Mouse (Mus musculus) lung, postnatal 4 days (tissue): ENCODE data around the gene Cbfa2t3.

Experiments
- DNase-seq, 2 experiments: peaks; one replicate each; pipeline ENCODE4 v3.0.0; 2021

The Cbfa2t3 gene

DNA sequence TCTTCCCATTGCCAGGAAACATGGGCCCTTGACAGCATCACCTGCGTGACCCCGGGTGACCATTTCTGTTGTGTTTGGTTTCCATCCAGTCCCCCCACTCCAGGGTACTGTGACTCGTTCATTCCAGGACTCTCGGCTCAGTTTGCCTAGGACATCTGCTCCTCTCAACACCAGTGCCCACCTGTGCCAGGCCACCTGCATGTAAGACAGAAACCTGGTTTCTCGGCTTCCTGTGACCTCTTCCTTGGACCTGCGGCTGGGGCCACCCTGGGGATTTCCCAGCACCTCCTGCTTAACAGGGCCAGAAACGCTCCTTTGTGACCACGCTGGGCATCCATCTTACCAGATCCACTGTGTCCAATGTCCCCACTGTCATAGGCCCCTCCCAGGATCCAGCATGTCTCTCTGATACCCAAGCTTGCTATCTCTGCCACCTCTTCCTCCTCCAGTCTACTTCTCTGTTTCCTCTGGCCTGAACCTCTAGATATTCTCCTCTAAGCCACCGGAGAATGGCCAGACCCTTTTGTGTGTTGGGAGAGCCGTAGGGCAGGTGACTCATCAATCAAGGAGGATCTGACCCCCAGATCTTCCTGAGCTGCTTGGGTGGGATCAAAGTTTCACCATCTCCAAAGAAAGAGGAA lies 19.1 kb upstream of the Cbfa2t3 start:
- no peak for DNase-seq

GRCm38 (mm10) chr8:122716566-122716965 lies 17.7 kb upstream of the Cbfa2t3 start:
- peak; percentile 55 to 80 for DNase-seq

DNA sequence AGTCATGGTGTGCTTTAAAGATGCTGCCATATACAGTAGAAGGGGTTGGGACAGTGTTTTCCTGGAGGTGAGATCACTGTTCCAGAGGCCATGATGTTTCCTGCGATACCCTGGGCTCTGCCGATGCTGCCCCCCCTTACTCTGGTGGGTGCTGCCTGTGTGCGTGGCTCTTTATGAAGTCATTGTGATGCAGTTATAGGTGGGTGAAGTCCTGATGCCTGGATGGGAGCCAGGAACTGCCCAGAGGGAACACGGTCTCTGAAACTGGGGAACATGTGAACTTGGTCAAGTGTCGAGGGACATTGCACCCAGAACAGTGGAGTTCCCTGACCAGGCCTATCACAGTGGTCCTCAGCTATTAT lies 14.2 kb upstream of the Cbfa2t3 start:
- no peak for DNase-seq

DNA sequence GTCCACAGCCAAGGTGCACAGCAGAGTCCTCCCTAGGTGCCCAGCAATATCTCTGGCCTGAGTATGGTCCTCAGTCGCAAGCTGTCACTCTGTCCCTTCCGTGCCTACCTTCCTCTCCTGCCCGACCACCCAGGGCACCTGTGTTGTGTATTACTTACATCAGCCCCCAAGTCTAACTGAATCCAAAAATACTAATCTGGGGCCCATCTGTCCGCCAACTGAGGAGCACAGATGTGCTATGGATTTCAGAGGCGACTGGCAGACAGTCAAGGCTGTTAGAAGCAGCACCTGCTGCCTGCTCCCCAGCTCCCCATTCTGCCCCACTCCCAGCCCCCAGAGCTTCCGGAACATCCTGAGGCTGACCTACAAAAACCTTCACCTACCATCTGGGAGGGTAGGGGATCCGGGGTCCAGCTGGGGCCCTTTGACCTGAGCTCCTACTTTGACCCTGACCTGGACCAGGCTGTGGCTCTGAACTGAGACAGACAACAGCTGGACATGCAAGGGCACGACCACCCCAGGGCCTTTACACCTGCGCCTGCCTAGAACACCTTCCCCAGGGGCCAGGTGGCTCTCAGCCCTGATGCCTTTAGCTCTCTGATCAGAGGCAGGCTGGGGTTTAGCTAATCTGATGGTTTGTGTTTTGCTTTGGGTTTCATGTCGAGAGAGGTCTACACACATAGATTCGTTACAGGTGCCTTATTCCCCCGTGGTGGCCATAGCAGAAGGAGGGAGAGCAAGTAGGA lies 13.7 kb upstream of the Cbfa2t3 start:
- no peak for DNase-seq

- DNase-seq = peak; percentile 70 to 86
Measured at GRCm38 (mm10) chr8:122711891-122712365, 13.0 kb upstream of the Cbfa2t3 start.

- no peak for DNase-seq
Measured at GRCm38 (mm10) chr8:122711480-122711879, 12.6 kb upstream of the Cbfa2t3 start.

GRCm38 (mm10) chr8:122709340-122710111 lies 10.6 kb upstream of the Cbfa2t3 start:
- no peak for DNase-seq

DNA sequence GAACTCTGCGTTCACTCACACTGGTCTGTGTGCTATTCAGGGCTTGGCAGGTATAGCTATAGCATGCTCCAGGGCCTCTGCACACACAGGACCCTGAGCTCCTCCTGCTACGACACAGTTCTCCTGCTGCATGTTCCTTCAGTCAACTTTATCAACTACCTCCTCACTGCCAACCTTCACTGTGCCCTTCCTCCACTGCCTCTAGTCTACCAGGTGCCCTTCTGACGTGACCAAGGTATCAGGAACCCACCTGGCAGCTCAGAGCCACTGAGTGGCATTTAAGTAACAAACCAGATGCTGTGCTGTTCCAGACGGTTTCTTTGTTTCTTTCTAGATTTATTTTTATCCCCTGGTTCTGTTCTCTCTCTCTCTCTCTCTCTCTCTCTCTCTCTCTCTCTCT lies 8.3 kb upstream of the Cbfa2t3 start:
- DNase-seq = no peak

GRCm38 (mm10) chr8:122705901-122706561 lies 7.1 kb upstream of the Cbfa2t3 start:
- DNase-seq = peak in 1 of 2 experiments; percentile 54

DNA sequence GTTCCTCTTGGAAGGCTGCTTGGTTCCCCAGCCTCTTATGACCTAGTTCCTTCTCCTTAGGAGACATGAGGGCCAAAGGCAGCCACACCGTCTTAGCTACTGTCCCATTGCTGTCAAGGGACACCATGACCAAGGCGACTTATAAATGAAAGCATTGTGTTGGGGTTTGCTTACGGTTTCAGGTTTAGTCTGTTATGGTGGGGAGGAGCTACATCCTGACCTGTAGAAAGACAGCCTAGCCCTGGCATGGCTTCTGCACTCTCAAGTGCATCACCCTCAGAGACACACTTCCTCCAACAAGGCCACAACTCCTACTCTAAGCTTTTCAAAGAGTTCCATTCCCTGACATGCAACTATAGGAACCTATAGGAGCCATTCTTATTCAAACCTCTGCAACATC lies 5.7 kb upstream of the Cbfa2t3 start:
- DNase-seq = no peak

DNA sequence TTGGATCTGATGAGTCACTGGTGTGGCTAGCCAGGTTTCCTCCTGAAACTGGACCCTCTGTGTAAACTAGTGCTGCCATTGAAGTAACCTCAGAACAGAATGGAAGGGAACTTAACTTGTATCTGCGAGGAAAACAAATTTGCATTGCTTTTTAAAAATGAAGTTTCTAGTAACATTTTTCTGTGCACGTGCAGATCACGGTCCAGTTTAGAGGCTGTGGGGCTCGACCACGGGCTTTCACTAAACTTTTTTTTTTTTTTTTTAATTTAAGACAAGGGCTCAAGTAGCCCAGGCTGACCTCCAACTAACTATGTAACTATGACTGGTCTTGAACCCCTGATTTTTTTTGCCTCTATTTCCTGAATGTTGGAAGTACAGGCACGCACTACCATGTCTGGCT lies 4.0 kb upstream of the Cbfa2t3 start:
- no peak for DNase-seq

DNA sequence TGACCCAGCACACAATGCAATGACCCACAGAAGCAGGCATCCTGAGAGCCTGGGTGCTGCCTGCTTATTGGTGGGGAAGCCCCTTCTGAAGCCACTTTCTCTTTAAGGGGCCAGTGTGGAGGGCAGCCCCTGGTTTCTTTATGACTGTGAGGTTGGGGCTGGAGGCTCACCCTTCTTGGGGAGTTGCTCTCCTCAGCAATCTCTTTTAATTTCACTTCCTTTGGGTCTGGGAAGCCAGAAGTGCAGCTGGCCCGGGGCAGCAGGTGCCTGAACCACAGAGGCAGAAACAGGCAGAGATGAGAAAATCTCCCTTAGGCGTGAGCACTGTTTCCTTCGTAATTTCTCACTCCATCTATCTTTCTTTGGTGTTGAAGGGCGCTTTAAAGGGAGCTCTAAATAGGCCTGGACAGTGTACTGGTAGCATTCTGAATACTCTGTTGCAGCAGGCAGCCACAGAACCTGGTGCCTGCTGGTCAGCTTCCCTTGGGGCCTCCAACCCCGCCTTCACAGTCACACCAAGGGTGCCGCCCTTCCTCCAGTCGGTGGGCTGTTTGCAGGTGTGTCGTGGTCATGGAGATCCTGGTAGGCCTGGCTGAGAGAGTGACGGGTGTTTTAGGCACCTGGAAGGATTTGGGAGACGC lies 3.5 kb upstream of the Cbfa2t3 start:
- no peak for DNase-seq

GRCm38 (mm10) chr8:122701441-122702185 lies 2.7 kb upstream of the Cbfa2t3 start:
- no peak for DNase-seq

- DNase-seq = peak in 1 of 2 experiments; percentile 52
Measured at GRCm38 (mm10) chr8:122700628-122701027, 1.7 kb upstream of the Cbfa2t3 start.

- DNase-seq = no peak
Measured at GRCm38 (mm10) chr8:122698254-122698768, 598 bp downstream of the Cbfa2t3 start.

DNA sequence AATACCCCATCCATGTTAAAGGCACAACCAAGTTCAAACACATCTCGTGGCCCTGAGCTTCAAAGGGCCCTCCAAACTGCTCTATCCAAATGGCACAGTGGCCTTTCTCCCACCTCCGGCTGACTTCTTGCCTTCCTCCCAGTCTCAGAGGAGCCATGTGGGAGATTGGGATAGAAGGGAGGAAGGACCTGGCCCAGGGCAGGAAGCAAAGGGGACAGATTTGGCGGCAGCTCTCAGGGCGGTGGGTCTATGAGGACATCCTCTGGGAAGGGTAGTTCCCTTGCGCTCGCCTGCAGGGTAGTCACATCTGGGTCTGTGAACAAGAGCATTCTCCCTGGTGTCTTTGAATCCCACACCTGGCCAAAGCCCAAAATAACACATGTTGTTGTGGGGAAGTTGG lies 1.3 kb downstream of the Cbfa2t3 start:
- DNase-seq = no peak

DNA sequence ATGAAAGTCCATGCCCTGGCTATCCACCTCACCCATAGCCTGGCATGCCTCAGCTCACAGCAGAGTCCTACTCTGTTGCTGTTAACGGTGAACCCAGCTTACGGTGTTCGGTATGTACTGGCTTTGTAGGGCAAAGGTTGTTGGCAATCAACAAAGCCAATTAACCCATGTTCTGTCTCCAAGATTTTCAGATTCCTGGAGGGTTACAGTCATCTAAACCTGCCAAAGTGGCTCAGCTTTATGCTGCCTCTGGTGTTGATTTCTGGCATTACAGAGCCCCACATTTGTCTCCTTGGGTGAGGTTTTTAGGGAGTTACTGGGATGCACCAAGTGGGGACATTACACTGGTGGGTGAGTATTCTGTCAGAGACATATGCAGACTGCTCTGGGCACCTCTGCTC lies 1.7 kb downstream of the Cbfa2t3 start:
- DNase-seq = peak in 1 of 2 experiments; percentile 64

- peak; percentile 25 to 46 for DNase-seq
Measured at GRCm38 (mm10) chr8:122695438-122696042, 3.4 kb downstream of the Cbfa2t3 start.

DNA sequence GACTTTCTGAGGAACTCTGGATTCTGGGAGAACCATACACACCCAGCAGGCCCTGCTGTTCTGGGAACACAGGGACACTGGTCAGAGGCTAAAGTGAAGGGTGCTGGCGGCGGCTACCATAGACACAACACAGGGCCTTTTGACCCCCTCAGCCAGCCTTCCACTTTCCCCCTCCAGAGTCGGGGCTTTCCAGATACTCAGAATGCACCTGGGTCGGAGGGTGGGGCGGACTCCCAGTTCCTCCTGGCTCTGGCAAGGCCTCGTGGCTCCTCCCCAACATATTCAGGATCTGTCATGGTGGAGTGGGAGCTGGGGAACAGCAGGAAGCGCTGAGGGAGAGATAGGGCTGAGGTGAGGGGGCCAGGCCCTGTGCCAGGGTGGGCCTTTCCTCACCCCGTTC lies 6.8 kb downstream of the Cbfa2t3 start:
- no peak for DNase-seq

GRCm38 (mm10) chr8:122691018-122691417 lies 7.9 kb downstream of the Cbfa2t3 start:
- DNase-seq = no peak

DNA sequence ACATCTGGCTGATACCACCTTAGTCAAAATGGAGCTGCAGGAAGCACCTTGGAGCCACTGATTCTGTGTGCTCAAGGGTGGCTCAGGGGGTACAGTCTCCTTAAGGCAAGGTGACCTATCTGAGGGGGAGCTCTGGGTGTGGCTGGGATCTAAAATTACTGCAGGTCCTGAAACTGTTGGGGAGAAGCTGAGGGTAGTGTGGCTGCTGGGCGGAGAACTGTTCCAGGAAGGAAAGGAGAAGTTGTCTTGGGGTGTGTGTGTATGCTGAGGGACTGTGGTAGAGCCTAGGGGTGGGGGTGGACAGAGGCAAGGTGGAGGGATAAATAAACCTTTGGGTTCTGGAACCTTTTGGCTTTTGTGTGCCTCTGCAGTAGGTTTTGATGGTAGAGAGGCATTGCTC lies 9.6 kb downstream of the Cbfa2t3 start:
- no peak for DNase-seq
